Mouse (Mus musculus) brain, embryonic 14.5 days (tissue): ENCODE data around the gene Wwox.

ENCODE experiments used
- CTCF ChIP-seq: fragments of 200-500 bp; IDR thresholded peaks from 2 replicates; pipeline ENCODE4 v1.5.1; 2012; ENCODE audit warnings: inconsistent platforms, mild to moderate bottlenecking, moderate library complexity, borderline replicate concordance; ENCODE audit not compliant: insufficient read depth, insufficient read length; ENCODE audit errors: extremely low read depth
- POLR2A ChIP-seq: fragments of 200-500 bp; IDR thresholded peaks from 2 replicates; pipeline ENCODE4 v1.6.1; 2012; ENCODE audit warnings: mild to moderate bottlenecking, inconsistent platforms, borderline replicate concordance; ENCODE audit not compliant: poor library complexity, insufficient read depth, insufficient read length, severe bottlenecking; ENCODE audit errors: extremely low read depth

GRCm38 (mm10) chr8:114523061-114523460 lies 83.6 kb downstream of the Wwox start:
- TF ChIP-seq CTCF (no peak), POLR2A (no peak)
